Mouse (Mus musculus) R1 (cell line): ENCODE results near the gene Zfp654.
A peak's percentile ranks its signal among the peaks of the same experiment; 100 is the strongest.

ENCODE experiments used
- DNase-seq: peaks from one replicate; pipeline ENCODE4 v3.0.0-alpha.2; 2018; ENCODE audit warnings: low read depth, low spot score

Gene Zfp654

GRCm38 (mm10) chr16:64852891-64853290 is 1.4 kb upstream of the Zfp654 start:
- no peak for DNase-seq

- no peak for DNase-seq
Observed at GRCm38 (mm10) chr16:64852441-64852871, 1.0 kb upstream of the Zfp654 start.

- no peak for DNase-seq
Observed at GRCm38 (mm10) chr16:64851085-64851562, 328 bp downstream of the Zfp654 start.

GRCm38 (mm10) chr16:64850287-64851084 is 966 bp downstream of the Zfp654 start:
- peak; percentile 54 for DNase-seq

GRCm38 (mm10) chr16:64845947-64846346 is 5.5 kb downstream of the Zfp654 start:
- DNase-seq = peak; percentile 78

- no peak for DNase-seq
Observed at GRCm38 (mm10) chr16:64842374-64842729, 9.1 kb downstream of the Zfp654 start.

DNA sequence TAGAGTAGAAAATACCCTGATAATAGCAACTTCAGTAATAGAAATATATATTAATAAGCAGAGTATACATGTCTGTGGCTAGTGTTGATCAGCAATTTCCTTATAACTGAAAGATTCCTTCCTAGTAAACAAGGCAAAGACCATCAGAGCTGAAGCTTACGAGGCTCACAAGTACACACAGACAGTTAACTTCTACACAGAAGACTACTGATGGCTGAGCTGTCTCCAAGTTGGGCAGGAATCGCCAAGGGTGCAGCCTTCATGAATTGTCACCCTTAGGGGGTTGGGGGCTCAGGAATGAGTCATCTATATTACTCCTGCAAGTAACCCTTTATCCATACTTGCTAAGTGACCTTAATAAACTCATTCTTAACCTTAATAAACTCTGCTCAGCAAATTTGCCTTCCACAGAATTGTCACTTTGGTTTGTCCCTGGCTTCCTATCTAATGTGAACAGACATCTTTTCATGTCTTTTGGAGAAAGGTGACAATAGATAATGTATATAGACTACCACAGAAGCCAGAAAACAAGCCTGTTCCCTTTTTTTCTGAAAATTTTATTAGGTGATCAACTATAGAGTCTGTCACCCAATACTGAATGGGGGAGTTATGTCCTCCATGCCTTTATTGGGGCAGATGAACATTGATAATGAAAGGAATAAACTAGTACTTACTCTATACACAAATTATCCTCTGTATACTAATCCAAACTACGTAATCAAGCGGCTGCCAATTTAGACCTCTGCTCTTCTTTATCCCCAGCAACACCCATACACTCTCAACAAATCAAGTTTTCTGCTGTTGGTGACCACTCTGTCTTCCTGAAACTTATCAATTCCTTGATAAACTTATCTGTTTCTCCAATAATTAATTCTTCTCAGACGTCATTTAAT is 9.7 kb downstream of the Zfp654 start:
- DNase-seq = no peak

DNA sequence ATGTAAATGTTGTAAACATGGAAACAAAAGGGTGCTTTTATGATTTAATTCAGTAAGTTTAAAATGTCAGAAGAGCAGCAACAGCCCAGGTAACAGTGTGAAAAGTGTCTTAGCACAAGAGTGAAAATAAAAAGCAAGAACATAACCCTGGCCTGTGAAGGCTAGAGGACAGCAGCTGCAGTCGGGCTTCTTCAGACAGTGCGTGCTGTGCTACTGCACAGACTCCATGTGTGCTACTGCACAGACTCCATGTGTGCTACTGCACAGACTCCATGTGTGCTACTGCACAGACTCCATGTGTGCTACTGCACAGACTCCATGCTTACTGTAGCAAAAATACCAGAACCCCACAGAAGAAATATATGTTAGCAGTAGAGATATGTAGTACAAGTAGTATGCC is 14.7 kb downstream of the Zfp654 start:
- no peak for DNase-seq

GRCm38 (mm10) chr16:64835996-64836545 is 15.4 kb downstream of the Zfp654 start:
- no peak for DNase-seq

GRCm38 (mm10) chr16:64830291-64830690 is 21.2 kb downstream of the Zfp654 start:
- no peak for DNase-seq

- DNase-seq = no peak
Observed at GRCm38 (mm10) chr16:64824474-64824873, 27.0 kb downstream of the Zfp654 start.

DNA sequence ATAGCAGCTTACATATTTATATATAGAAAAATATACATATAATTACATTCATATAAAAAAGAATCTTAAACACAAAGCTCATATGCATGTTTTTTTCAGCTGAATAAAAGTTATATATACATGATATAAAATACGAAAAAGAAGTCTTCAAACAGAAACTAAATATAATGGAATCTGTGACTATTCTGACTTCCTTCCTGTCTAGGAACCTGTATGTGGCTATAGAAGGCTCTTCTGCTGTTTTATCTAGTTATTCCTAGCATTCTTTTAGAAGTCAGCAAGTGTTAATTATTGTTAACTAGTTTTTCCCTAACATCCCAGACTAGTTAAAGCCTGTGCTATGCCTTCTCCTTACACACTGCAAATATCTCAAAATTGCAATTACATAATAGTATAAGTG is 27.6 kb downstream of the Zfp654 start:
- DNase-seq = no peak

DNA sequence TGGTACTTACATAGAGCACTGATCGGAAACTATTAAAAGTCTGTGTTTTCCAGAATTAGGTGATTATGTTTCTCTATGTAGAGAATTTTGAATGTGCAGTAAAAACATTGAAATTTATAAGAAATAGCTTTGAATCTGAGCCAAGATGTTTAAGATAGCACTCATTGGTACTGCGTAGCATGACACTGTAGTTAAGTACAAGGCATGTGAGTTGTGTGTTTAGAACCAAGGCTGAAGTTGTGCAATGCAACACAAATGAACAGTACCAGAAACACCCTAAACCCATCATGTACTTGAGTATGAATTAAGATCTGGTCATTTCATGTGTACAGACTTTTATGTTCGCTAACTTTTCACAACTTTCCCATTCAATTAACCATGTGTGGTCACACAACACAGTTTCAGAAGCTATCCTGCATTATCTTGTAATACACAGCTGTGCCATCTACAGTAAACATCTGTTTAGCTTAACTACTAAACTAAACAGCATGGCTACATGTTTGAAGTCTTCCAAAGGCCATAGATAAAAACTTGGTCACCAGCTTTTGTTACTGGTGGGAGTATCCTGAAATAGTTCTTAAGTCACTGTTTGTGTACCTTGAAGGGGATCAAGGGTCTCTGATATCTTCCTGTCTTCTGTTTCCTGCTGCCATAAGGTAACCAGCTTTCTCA is 34.2 kb downstream of the Zfp654 start:
- DNase-seq = no peak

- DNase-seq = no peak
Observed at GRCm38 (mm10) chr16:64803041-64803440, 48.4 kb downstream of the Zfp654 start.

DNA sequence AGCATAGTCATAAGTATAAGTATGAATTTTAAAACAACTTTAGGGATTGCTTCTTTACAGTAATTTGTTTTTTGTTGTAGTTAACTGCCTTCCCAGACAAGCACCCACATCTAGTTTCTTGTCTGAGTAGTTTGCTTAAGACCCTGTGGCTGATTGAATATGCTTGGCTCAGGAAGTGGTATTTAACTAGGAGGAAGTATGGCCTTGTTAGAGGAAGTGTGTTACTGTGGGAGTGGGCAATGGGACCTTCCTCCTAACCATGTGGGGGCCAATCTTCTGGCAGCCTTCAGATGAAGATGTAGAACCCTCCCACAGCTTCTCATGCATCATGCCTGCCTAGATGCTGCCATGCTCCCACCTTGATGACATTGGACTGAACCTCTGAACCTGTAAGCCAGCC is 49.8 kb downstream of the Zfp654 start:
- DNase-seq = no peak

- no peak for DNase-seq
Observed at GRCm38 (mm10) chr16:64800393-64800792, 51.1 kb downstream of the Zfp654 start.

- no peak for DNase-seq
Observed at GRCm38 (mm10) chr16:64794802-64795201, 56.6 kb downstream of the Zfp654 start.

GRCm38 (mm10) chr16:64789706-64790105 is 61.7 kb downstream of the Zfp654 start:
- no peak for DNase-seq

DNA sequence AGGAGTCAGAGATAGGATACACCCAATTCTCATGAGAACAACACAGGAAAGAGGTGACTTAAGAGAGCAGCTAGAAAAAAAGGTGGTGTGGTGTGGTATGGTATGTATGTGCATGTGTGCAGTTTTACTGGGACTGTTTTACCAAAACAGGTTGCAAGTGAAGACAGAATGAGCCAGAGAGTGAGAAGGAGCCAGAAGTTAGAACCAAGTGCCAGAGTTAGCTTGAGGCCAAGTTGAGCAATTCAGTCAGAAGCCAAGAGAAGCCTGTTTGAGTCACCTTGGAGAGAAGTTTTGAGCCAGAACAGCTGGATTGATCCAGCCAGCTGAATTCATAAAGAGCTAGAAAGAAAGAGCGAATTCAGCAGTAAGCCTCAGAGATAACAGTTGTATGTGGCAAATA is 75.9 kb downstream of the Zfp654 start:
- DNase-seq = no peak

DNA sequence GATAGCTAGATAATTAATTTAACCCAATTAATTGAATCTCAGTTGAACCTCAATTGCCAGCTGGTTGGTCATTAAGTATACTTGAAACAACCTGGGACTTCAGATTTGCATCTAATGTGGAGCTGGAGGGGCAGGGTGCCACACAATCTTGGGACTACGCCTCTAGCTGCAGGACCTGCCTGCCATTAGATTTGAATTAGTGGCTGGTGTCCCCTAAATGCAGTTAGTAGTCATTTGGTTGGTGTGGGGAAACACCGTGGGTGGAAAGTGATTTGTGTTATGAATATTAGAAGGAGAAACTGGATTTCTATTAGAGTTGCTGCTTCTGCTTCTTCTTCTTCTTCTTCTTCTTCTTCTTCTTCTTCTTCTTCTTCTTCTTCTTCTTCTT is 80.0 kb downstream of the Zfp654 start:
- DNase-seq = no peak

DNA sequence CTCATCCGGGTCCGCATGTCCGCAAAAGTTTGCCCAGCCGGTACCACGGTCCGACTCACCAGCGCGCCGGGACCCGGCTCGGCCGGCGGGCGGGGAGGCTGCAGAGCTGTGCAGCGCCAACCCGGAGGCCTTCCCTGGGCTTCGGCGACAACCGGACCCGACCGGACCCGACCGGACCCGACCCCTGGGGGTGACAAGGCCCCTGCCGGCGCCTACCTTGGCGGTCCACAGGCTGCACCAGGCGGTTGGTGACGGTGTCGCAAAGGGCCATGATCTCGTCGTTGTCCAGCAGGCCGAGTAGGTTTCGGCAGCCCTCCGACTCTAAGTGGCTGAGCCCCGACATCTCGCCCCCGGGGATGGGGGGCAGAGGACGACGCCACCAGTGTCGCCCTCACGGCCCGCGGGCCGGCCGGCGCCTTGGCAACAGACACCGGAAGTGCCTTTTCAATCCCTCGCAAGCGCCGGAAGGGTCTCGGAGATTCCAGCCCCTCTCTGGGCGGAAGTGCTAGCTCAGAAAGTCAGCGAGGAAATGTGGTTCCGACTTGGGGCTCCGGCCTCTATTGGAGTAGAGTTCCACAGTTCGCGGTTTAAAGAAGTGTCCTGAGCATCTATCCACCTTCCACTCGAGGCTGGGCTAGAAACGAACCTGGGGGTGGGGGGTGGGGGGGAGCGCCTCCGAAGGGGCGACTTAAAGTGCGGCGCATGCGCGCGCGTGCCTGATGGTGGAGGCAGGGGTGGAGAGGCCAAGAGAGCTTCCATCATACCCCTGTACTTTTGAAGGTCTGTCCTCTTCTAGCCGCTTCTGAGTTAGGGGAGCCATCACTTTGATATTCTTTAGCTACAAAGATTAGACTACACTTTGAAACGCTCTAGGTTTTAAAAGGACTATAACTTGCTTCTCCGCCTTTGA is 80.7 kb downstream of the Zfp654 start, which contains the start of gene 4930453N24Rik:
TSS of gene 4930453N24Rik (minus strand) at position 641 of the 910 bp plus-strand sequence.
- peak; percentile 98 for DNase-seq
